Mouse (Mus musculus) embryonic fibroblast, embryonic 13.5 days (primary cell): ENCODE data around the gene Slc26a11. TPM values are rescaled to one million over a fixed set of nuclear protein-coding genes. Genes with fewer than 3 reads are reported as not detected.

Source experiments
- H3K27ac ChIP-seq: 2 replicates; pipeline ENCODE4 v1.5.1; 2012; ENCODE audit warnings: low read length, control low read depth, inconsistent platforms; ENCODE audit not compliant: insufficient read depth
- H3K4me1 ChIP-seq: 2 replicates; pipeline ENCODE4 v1.6.1; 2011; ENCODE audit warnings: low read length; ENCODE audit not compliant: control insufficient read depth, insufficient read depth
- H3K4me3 ChIP-seq: 2 replicates; pipeline ENCODE4 v1.5.1; 2011; ENCODE audit warnings: mild to moderate bottlenecking, control low read depth, low read length; ENCODE audit not compliant: insufficient read depth
- CTCF ChIP-seq: IDR thresholded peaks from 2 replicates; pipeline ENCODE4 v1.5.1; 2011; ENCODE audit warnings: mild to moderate bottlenecking, control low read depth, low read length, moderate library complexity, borderline replicate concordance; ENCODE audit not compliant: insufficient read depth
- POLR2A ChIP-seq: IDR thresholded peaks from 2 replicates; pipeline ENCODE4 v1.6.1; 2011; ENCODE audit warnings: low read depth, mild to moderate bottlenecking, control low read depth, low read length, moderate library complexity
- polyA plus RNA-seq: library from polyadenylated mRNA; stranded (reverse); fragments of >200 nt; gene quantifications from 2 replicates; pipeline ENCODE4 v1.2.4, GENCODE M21; 2011; ENCODE audit warnings: low read depth; ENCODE audit not compliant: missing spikeins, insufficient read length

Slc26a11 gene
- polyA plus RNA-seq, 1 experiment: 10.8 TPM

- H3K4me1 ChIP-seq: peaks cover 6% of the 10 kb centered on the region
- H3K4me3 ChIP-seq: peak overlapping the region; percentile 83
- TF ChIP-seq CTCF (no peak), POLR2A (no peak)
- no peak overlapping the region for H3K27ac ChIP-seq
Measured at GRCm38 (mm10) chr11:119394210-119394609, 38.9 kb downstream of the Slc26a11 start.

- no peak overlapping the region for H3K27ac ChIP-seq
- no peak for TF ChIP-seq POLR2A
- no peak for TF ChIP-seq CTCF
- peak overlapping the region; percentile 83 for H3K4me3 ChIP-seq
- H3K4me1 ChIP-seq: peaks cover 6% of the 10 kb centered on the region
Measured at GRCm38 (mm10) chr11:119395394-119395793, 40.0 kb downstream of the Slc26a11 start.

- TF ChIP-seq POLR2A: no peak
- no peak for TF ChIP-seq CTCF
- peaks cover 6% of the 10 kb centered on the region for H3K4me1 ChIP-seq
- no peak overlapping the region for H3K27ac ChIP-seq
- no peak overlapping the region; the same call in 1 of the 2 replicates for H3K4me3 ChIP-seq
Measured at GRCm38 (mm10) chr11:119395931-119396330, 40.6 kb downstream of the Slc26a11 start.

GRCm38 (mm10) chr11:119396461-119396860 is 41.1 kb downstream of the Slc26a11 start:
- Histone ChIP-seq H3K27ac (no peak overlapping the region), H3K4me3 (no peak overlapping the region), H3K4me1 (peaks cover 6% of the 10 kb centered on the region; the same call in 1 of the 2 replicates)
- TF ChIP-seq POLR2A (no peak), CTCF (no peak)

GRCm38 (mm10) chr11:119402501-119403160 is 47.3 kb downstream of the Slc26a11 start:
- Histone ChIP-seq H3K4me1 (no peaks in the 10 kb centered on the region), H3K27ac (peak overlapping the region; percentile 10; the same call in 1 of the 2 replicates), H3K4me3 (no peak overlapping the region)
- TF ChIP-seq POLR2A: no peak
- no peak for TF ChIP-seq CTCF

- TF ChIP-seq CTCF (peak; percentile 59), POLR2A (no peak)
- Histone ChIP-seq H3K4me3 (no peak overlapping the region), H3K4me1 (no peaks in the 10 kb centered on the region), H3K27ac (no peak overlapping the region)
Measured at GRCm38 (mm10) chr11:119404627-119405026, 49.3 kb downstream of the Slc26a11 start.

- TF ChIP-seq CTCF (no peak), POLR2A (no peak)
- Histone ChIP-seq H3K4me1 (no peaks in the 10 kb centered on the region), H3K27ac (no peak overlapping the region), H3K4me3 (no peak overlapping the region)
Measured at GRCm38 (mm10) chr11:119407381-119407780, 52.0 kb downstream of the Slc26a11 start.

- no peak overlapping the region for H3K4me3 ChIP-seq
- no peak overlapping the region for H3K27ac ChIP-seq
- TF ChIP-seq POLR2A (no peak), CTCF (no peak)
- H3K4me1 ChIP-seq: no peaks in the 10 kb centered on the region
Measured at GRCm38 (mm10) chr11:119407977-119408376, 52.6 kb downstream of the Slc26a11 start.

- Histone ChIP-seq H3K4me3 (no peak overlapping the region), H3K27ac (no peak overlapping the region), H3K4me1 (no peaks in the 10 kb centered on the region)
- TF ChIP-seq POLR2A (no peak), CTCF (no peak)
Measured at GRCm38 (mm10) chr11:119419327-119420118, 64.2 kb downstream of the Slc26a11 start.

GRCm38 (mm10) chr11:119420426-119420825 is 65.1 kb downstream of the Slc26a11 start:
- no peak overlapping the region for H3K27ac ChIP-seq
- no peak overlapping the region for H3K4me3 ChIP-seq
- H3K4me1 ChIP-seq: no peaks in the 10 kb centered on the region
- TF ChIP-seq POLR2A (no peak), CTCF (no peak)

GRCm38 (mm10) chr11:119427431-119427830 is 72.1 kb downstream of the Slc26a11 start:
- TF ChIP-seq POLR2A (no peak), CTCF (no peak)
- H3K4me1 ChIP-seq: no peaks in the 10 kb centered on the region

More at GRCm38 (mm10) chr11:119427431-119427830, 72.1 kb downstream of the Slc26a11 start:
- no peak overlapping the region for H3K4me3 ChIP-seq
- no peak overlapping the region for H3K27ac ChIP-seq
